Mouse (Mus musculus): ENCODE results near the gene Hist1h2ai. TPM values are rescaled to one million over a fixed set of nuclear protein-coding genes. Genes with fewer than 3 reads are reported as not detected.
"Not testable (repeated sequence)": the region's sequence is repeated elsewhere in the genome, so short reads cannot be mapped to it uniquely, and the experiment has no call there.

Hist1h2ai gene
- polyA plus RNA-seq, 1 experiment from 2014 or later, result 39.6 TPM

- DNase-seq (peak; percentile 88), ATAC-seq (ENCODE audit: low read depth) (peak; percentile 15)
- Histone ChIP-seq H3K4me3 (replicated peaks) (peak within 1 kb of the TSS; percentile 64), H3K4me2 (peak within 1 kb of the TSS; percentile 86), H3K4me1 (replicated peaks) (peaks cover 55% of the 10 kb centered on the region), H3K27ac (peak within 1 kb of the TSS; percentile 99), H3K9ac (peak within 1 kb of the TSS; percentile 85)
- H3K36me3 ChIP-seq; H3K27me3 ChIP-seq; H3K9me3 ChIP-seq (replicated peaks): not testable (repeated sequence)
- under 1% methylated on average over 31 of the region's 56 CpGs for WGBS (ENCODE audit: insufficient replicate concordance)
Observed at GRCm38 (mm10) chr13:21717397-21718357, 1.5 kb downstream of the Hist1h2ai start, which contains the start of gene Hist1h3h. Gene Hist1h3h (plus strand): TSS chr13:21717659.

- Histone ChIP-seq H3K4me2 (peak overlapping the region; percentile 69), H3K36me3 (no peaks in the 10 kb centered on the region), H3K4me1 (replicated peaks) (peaks cover 60% of the 10 kb centered on the region), H3K9me3 (replicated peaks) (no peaks in the 10 kb centered on the region), H3K9ac (peak overlapping the region; percentile 85), H3K27ac (peak overlapping the region; percentile 97), H3K27me3 (no peaks in the 10 kb centered on the region), H3K4me3 (replicated peaks) (peak overlapping the region; percentile 64)
- DNase-seq (peak; percentile 22), ATAC-seq (ENCODE audit: low read depth) (no peak)
- 45% methylated on average over 4 of the region's 4 CpGs for WGBS (ENCODE audit: insufficient replicate concordance)
Observed at GRCm38 (mm10) chr13:21718381-21719080, 2.3 kb downstream of the Hist1h2ai start.

GRCm38 (mm10) chr13:21721107-21721756 lies 5.0 kb downstream of the Hist1h2ai start:
- Histone ChIP-seq H3K27ac (peak overlapping the region; percentile 97), H3K4me3 (replicated peaks) (peak overlapping the region; percentile 60), H3K9ac (peak overlapping the region; percentile 85), H3K4me2 (peak overlapping the region; percentile 78), H3K4me1 (replicated peaks) (peaks cover 47% of the 10 kb centered on the region)
- 2% methylated on average over 21 of the region's 44 CpGs for WGBS (ENCODE audit: insufficient replicate concordance)
- DNase-seq, result peak; percentile 33
- not testable (repeated sequence) for H3K9me3 ChIP-seq (replicated peaks); H3K36me3 ChIP-seq; H3K27me3 ChIP-seq
- ATAC-seq (ENCODE audit: low read depth), result peak; percentile 4

GRCm38 (mm10) chr13:21721757-21722372 lies 5.6 kb downstream of the Hist1h2ai start, which contains the start of gene Hist1h2bm:
Gene Hist1h2bm (plus strand): TSS chr13:21722044.
- not testable (repeated sequence) for H3K36me3 ChIP-seq; H3K27me3 ChIP-seq; H3K9me3 ChIP-seq (replicated peaks)
- Histone ChIP-seq H3K9ac (peak within 1 kb of the TSS; percentile 85), H3K27ac (peak within 1 kb of the TSS; percentile 97), H3K4me2 (peak within 1 kb of the TSS; percentile 78), H3K4me3 (replicated peaks) (peak within 1 kb of the TSS; percentile 60), H3K4me1 (replicated peaks) (peaks cover 44% of the 10 kb centered on the region)
- DNase-seq (peak; percentile 74), ATAC-seq (ENCODE audit: low read depth) (peak; percentile 89)
- WGBS (ENCODE audit: insufficient replicate concordance), result under 1% methylated on average over 37 of the region's 37 CpGs

- H3K4me1 ChIP-seq (replicated peaks), result peaks cover 41% of the 10 kb centered on the region
- peak overlapping the region; percentile 72 for H3K9ac ChIP-seq
- peak overlapping the region; percentile 42 for H3K4me3 ChIP-seq (replicated peaks)
- ATAC-seq (ENCODE audit: low read depth) (no peak; the same call in 1 of the 2 replicates), DNase-seq (peak; percentile 30)
- H3K27me3 ChIP-seq, result no peaks in the 10 kb centered on the region
- peak overlapping the region; percentile 78 for H3K4me2 ChIP-seq
- H3K27ac ChIP-seq, result peak overlapping the region; percentile 97
- 5% methylated on average over 11 of the region's 11 CpGs for WGBS (ENCODE audit: insufficient replicate concordance)
- H3K36me3 ChIP-seq, result no peaks in the 10 kb centered on the region
- no peaks in the 10 kb centered on the region for H3K9me3 ChIP-seq (replicated peaks)
Observed at GRCm38 (mm10) chr13:21722373-21722925, 6.2 kb downstream of the Hist1h2ai start.

- peak overlapping the region; percentile 42 for H3K4me3 ChIP-seq (replicated peaks)
- WGBS (ENCODE audit: insufficient replicate concordance), result 47% methylated on average over 5 of the region's 5 CpGs
- no peak for ATAC-seq (ENCODE audit: low read depth)
- peak overlapping the region; percentile 78 for H3K4me2 ChIP-seq
- H3K27ac ChIP-seq, result peak overlapping the region; percentile 97
- H3K9ac ChIP-seq, result peak overlapping the region; percentile 72
- DNase-seq, result no peak
- H3K27me3 ChIP-seq, result no peaks in the 10 kb centered on the region
- no peaks in the 10 kb centered on the region for H3K9me3 ChIP-seq (replicated peaks)
- H3K4me1 ChIP-seq (replicated peaks), result peaks cover 39% of the 10 kb centered on the region
- no peaks in the 10 kb centered on the region for H3K36me3 ChIP-seq
Observed at GRCm38 (mm10) chr13:21722993-21723836, 7.0 kb downstream of the Hist1h2ai start.

GRCm38 (mm10) chr13:21727948-21728572 lies 11.8 kb downstream of the Hist1h2ai start:
- DNase-seq (no peak), ATAC-seq (ENCODE audit: low read depth) (0 out of 2 replicates have a peak, but pooled peaks have one; percentile 17)
- H3K9ac ChIP-seq, result no peak overlapping the region
- WGBS (ENCODE audit: insufficient replicate concordance), result 41% methylated on average over 11 of the region's 11 CpGs
- no peaks in the 10 kb centered on the region for H3K36me3 ChIP-seq
- H3K4me3 ChIP-seq (replicated peaks), result no peak overlapping the region
- H3K4me2 ChIP-seq, result no peak overlapping the region
- no peak overlapping the region for H3K27ac ChIP-seq
- no peaks in the 10 kb centered on the region for H3K9me3 ChIP-seq (replicated peaks)
- no peaks in the 10 kb centered on the region for H3K27me3 ChIP-seq
- peaks cover 6% of the 10 kb centered on the region for H3K4me1 ChIP-seq (replicated peaks)

GRCm38 (mm10) chr13:21729544-21729943 lies 13.3 kb downstream of the Hist1h2ai start:
- no peak for DNase-seq
- Histone ChIP-seq H3K4me1 (replicated peaks) (peaks cover 14% of the 10 kb centered on the region), H3K27ac (no peak overlapping the region), H3K4me2 (no peak overlapping the region), H3K36me3 (no peaks in the 10 kb centered on the region), H3K27me3 (no peaks in the 10 kb centered on the region), H3K4me3 (replicated peaks) (no peak overlapping the region), H3K9ac (no peak overlapping the region), H3K9me3 (replicated peaks) (no peaks in the 10 kb centered on the region)
- ATAC-seq (ENCODE audit: low read depth), result no peak
- 63% methylated on average over 1 of the region's 1 CpGs for WGBS (ENCODE audit: insufficient replicate concordance)

GRCm38 (mm10) chr13:21733466-21733865 lies 17.2 kb downstream of the Hist1h2ai start:
- Histone ChIP-seq H3K36me3 (no peaks in the 10 kb centered on the region), H3K9me3 (replicated peaks) (no peaks in the 10 kb centered on the region), H3K27ac (peak overlapping the region; percentile 96), H3K4me1 (replicated peaks) (peaks cover 37% of the 10 kb centered on the region), H3K27me3 (no peaks in the 10 kb centered on the region), H3K4me2 (no peak overlapping the region), H3K9ac (peak overlapping the region; percentile 81), H3K4me3 (replicated peaks) (no peak overlapping the region)
- 73% methylated on average over 5 of the region's 5 CpGs for WGBS (ENCODE audit: insufficient replicate concordance)
- DNase-seq, result no peak
- ATAC-seq (ENCODE audit: low read depth), result no peak
